Mouse (Mus musculus) liver, embryonic 14.5 days (tissue): ENCODE data around the gene Rtn1.

Experiments
- CTCF ChIP-seq: IDR thresholded peaks from 2 replicates; pipeline ENCODE4 v1.5.1; 2016; ENCODE audit warnings: antibody characterized with exemption, low read depth, control low read depth
- EP300 ChIP-seq: IDR thresholded peaks from 2 replicates; pipeline ENCODE4 v1.6.1; 2016; ENCODE audit warnings: antibody characterized with exemption, low read depth

DNA sequence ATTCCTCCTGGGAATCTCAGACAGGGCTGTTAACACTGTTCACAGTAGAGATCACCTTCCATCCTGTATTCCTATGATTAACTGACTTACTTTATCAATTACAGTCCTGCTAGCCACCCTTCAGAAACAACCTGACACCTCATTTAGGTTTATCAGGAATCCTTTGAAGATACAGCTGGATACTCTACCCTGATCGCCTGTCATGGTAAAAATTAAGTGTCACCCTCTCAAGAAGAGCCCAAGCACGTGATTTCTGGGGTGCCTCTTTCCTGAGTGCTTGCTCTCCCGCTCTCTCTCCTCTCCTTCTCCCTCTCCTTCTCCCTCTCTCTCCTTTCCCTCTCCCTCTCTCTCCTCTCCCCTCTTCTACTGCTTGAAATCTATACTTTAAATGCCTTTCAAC lies 49.0 kb downstream of the Rtn1 start:
- no peak for TF ChIP-seq CTCF
- no peak for TF ChIP-seq EP300
